Mouse (Mus musculus): ENCODE results near the gene Naa15.
"Not testable (repeated sequence)": the region's sequence is repeated elsewhere in the genome, so short reads cannot be mapped to it uniquely, and the experiment has no call there.

Naa15 gene

GRCm38 (mm10) chr3:51415098-51416072 is at the start of gene Naa15:
Naa15 (plus strand) TSS chr3:51415148.
- peak; percentile 98 for DNase-seq

- no peak for DNase-seq
Observed at GRCm38 (mm10) chr3:51365517-51365882, 49.4 kb upstream of the Naa15 start.

DNA sequence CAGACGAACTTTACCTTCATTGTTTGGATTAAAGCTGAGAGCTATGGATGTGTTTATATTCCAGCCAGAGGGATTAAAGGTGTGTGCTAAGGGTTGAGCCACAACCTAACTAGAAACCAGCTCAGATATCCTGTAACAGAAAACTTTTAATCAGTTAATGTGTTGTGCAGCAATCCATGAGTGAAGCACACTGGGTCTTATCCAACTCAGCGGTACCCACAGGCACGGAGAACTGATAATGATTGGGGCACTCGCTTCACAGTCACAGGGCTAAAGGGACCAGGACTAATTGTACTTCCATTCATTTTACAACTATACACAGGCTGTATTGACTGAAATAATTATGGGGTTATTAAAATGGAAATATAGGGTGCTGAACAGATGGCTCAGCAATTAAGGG is 48.0 kb upstream of the Naa15 start:
- DNase-seq: no peak

- no peak for DNase-seq
Observed at GRCm38 (mm10) chr3:51368011-51368410, 46.9 kb upstream of the Naa15 start.

DNA sequence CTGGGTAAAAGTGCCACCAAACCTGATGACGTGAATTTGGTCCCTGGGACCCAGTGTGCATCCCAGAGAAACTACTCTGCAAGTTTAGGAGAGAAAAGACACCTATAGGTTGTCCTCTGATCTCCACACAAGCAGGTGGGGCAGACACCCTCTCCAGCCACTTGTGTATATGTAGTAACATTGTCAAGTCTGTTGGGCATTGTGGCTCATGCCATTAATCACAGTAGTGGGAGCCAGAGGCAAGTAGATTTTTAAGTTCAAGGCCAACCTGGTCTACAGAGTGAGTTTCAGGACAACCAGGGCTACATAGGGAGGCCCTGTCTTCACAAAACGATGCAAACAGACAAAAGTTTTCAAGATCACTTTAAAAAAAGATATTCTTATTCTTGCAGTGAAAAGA is 43.1 kb upstream of the Naa15 start:
- no peak for DNase-seq

DNA sequence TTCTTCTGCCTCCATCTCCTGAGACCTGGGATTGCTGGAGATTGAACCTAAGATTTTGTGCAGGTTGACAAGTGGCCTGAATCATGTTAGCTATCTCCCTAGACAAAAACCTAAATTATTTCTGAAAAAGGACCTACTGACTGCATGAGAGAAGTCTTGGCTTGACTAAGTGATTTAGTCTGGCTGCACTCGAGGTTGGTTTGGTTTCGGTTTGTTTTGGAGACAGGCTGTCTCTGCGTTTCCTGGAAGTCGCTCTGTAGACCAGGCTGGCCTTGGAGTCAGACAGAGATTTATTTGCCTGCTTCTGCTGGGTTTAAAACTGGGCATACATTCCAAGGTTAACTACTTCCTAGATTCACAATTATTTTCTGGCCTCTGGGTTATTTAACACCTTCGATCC is 42.1 kb upstream of the Naa15 start:
- DNase-seq: no peak

GRCm38 (mm10) chr3:51373544-51373943 is 41.4 kb upstream of the Naa15 start:
- DNase-seq: no peak

DNA sequence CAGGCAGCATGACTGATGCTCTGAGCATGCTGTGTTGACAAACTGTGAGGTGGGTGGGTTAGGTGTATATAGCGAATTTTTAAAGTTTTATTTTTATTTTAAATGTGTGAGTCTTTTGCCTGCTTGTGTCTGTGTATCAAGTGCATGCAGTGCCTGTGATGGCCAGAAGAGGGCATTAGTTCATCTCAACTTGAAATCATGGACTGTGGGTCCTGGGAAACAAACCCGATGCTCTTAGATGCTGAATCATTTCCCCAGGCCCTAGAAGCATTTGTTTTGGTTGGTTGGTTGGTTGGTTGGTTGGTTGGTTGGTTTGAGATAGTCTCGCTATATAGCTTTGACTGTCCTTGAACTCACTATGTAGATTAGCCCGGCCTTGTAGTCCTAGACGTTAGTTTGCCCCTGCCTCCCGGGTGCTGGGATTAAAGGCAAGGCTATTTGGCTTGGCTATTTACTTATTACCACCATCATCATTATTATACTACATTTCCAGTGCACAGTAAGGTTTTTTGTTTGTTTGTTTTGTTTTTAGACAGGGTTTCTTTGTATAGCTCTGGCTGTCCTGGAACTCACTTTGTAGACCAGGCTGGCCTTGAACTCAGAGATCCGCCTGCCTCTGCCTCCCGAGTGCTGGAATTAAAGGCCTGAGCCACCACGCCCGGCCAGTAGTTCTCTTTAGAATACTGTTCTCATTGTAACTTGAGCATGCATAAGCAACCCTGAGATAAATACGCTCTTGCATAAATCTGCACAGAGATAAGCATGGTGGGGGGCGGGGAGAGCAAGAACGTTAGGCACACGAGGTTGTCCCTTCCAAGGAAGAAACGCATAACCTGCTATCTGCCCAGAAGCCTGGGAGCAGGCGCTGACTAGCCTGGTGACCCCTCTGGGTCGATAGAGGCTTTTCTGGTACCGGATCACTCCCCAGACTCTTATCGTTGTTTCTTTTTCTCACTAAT is 39.4 kb upstream of the Naa15 start:
- DNase-seq: peak; percentile 47

DNA sequence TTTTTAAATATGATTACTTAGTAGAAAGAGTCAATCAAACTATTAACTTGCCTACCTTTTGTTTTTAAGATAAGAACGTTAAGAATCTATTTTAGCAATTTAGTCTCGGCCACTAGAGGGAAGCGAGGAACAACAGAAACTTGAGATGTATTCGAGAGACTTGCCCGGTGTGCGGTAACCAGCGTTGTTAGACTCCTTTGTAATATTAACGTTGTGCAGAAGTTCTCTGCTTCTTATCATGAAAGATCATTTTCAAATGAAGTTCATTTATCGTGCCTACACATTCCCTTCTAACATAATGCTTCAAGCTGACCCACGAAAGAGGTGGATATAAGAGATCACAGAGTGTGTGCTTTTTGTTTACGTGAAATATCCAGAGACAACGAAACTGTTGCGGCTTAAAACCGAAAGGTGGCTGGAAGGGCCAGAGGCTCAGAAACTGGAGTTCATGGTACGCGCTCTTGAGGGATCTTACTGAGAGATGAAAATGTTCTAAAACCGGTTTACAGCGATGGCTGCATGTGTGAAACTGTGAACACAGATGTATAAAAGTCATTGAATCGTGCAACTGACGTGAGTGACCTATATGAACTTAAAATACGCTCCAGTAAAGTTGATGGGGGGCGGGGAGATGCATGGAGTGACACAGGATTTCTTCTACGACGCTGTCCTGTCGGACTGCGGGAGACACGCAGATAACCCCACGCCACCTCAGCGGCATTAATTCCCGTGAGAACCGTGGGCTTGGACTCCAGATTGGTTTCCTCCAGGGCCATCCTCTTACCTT is 36.9 kb upstream of the Naa15 start:
- no peak for DNase-seq

- no peak for DNase-seq
Observed at GRCm38 (mm10) chr3:51378665-51378946, 36.3 kb upstream of the Naa15 start.

DNA sequence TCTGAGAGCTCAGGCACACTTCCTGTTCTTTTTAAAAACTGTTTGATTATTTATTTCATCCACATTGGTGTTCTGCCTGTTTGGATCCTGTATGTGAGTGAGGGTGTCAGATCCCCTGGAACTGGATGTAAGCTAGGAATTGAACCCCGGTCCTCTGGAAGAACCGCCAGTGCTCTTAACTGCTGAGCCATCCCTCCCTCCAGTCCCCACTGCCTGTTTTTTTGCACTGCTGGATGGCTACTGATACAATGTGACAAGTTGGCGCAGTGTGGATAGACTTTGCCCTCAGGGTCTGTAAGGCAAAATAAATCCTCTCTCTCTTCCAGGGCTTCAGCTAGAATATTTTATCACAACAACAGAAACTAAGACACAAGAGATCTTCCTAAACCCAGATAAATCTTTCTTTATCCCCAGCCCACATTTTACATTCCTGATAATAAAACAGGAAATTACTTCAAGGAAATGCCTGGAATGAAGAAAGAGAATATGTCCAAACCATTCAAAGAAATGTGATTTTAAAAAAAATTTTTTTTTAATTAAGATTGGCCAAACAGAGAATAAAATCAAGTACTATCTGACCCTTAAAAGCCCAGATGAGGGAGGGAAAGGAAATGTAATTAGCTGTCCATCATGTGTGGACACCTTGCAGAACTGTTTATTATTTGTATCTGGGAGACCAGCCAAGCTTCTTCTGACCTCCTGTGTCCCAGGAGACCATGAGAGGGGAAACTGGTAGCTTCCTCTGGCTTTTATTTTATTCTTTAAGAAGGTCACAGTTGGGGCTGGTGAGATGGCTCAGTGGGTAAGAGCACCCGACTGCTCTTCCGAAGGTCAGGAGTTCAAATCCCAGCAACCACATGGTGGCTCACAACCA is 34.9 kb upstream of the Naa15 start:
- DNase-seq: no peak

DNA sequence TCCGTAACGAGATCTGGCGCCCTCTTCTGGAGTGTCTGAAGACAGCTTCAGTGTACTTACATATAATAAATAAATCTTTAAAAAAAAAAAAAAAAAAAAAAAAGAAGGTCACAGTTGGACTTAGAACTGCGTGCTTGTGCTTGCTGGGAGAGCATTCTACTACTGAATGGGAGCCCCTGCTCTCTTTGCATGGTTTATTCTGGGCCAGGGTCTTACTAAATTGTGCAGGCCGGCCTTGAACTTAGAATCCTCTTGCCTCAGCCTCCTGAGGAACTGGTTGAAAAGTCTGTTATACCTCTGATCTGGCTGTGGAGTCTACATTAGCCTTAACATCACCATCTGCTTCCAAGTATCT is 34.3 kb upstream of the Naa15 start:
- no peak for DNase-seq

- DNase-seq: peak; percentile 76
Observed at GRCm38 (mm10) chr3:51383409-51383808, 31.5 kb upstream of the Naa15 start.

DNA sequence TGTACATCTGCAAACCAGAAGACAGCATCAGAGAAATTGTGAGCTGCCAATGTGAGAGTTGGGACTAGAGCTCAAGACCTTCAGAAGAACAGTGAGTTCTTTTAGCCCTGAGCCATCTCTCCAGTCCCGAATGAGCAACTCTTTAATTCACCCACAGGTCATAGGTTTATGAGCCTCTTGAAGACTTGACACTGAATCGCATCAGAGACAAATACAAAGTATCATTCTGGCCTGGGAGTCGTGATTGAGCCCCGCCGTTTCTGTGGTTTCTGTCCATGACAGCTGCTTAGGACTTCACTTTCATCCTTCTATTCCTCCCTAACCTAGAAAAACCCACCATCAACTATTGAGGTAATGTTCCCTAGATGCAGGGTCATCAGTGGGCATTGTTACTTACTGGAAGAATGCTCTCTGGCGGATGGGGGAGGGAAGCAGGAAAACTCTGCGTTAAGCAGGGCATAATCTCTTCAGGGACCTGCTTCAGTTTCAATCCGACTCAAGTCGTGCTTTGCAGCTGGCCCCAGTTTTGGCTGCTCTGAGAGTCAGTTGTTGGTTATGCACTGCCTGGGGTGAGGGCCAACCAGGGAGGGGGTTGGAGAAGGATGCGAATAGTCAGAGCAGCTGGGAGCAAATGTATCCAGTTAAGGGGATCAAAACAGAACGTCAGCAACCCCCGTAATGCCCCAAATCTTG is 28.4 kb upstream of the Naa15 start:
- no peak for DNase-seq

DNA sequence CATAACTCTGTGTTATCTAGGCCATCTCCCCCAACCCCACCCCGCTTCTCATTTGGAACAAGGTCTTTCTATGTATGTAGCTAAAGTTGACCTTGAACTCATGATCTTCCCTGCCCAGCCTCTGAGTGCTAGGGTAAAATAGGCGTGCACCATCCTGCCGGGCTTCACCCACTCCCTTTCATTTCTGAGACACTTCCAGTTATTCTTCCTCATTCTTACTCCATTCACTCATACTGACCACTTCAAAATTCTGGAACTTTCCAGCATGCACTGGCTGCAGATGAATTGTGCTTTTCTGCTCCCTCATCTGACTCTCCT is 27.9 kb upstream of the Naa15 start:
- DNase-seq: no peak

- peak; percentile 58 for DNase-seq
Observed at GRCm38 (mm10) chr3:51387868-51388381, 27.0 kb upstream of the Naa15 start.

DNA sequence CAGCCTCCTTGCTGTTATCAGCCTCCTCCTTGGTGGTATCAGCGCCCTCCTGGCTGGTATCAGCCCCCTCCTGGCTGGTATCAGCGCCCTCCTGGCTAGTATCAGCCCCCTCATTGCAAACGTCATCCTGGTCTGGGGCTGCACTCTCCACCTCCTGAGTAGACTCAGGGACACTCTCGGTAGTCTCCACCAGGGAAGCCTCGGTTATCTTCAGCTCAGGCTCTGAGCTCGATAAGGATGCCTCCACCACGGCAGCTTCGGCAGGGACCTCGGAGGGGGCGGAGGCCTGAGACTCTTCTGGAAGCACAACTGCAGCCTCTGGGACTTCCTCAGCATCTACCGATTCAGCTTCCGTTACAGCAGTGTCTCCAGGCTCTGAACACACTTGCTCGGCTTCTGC is 26.0 kb upstream of the Naa15 start:
- no peak for DNase-seq

GRCm38 (mm10) chr3:51391095-51391494 is 23.9 kb upstream of the Naa15 start:
- no peak for DNase-seq

GRCm38 (mm10) chr3:51391591-51391990 is 23.4 kb upstream of the Naa15 start:
- DNase-seq: no peak

DNA sequence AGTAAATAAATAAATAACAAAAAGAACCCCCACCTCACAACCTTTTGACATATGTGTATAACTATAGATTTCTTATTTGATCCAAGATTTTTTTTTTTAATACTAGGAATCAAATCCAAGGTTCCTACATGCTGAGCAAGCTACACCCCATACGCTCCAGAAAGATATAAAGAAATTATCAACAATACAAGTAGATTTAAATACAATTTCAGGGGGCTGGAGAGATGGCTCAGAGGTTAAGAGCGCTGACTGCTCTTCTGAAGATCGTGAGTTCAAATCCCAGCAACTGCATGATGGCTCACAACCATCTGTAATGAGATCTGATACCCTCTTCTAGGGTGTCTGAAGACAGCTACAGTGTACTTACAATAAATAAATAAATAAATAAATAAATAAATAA is 21.9 kb upstream of the Naa15 start:
- not testable (repeated sequence) for DNase-seq

GRCm38 (mm10) chr3:51393651-51394050 is 21.3 kb upstream of the Naa15 start:
- no peak for DNase-seq

All from cerebellum, adult 9-11 months (tissue).